Mouse (Mus musculus) cerebellum, postnatal 10 days (tissue): ENCODE data around the gene Vmn1r60.
"Not testable (repeated sequence)": the region's sequence is repeated elsewhere in the genome, so short reads cannot be mapped to it uniquely, and the experiment has no call there.

Experiments
- DNase-seq, 2 experiments: peaks; one replicate each; pipeline ENCODE4 v3.0.0; 2021; ENCODE audit warnings: mixed read lengths in 2 of 2

The Vmn1r60 gene

DNA sequence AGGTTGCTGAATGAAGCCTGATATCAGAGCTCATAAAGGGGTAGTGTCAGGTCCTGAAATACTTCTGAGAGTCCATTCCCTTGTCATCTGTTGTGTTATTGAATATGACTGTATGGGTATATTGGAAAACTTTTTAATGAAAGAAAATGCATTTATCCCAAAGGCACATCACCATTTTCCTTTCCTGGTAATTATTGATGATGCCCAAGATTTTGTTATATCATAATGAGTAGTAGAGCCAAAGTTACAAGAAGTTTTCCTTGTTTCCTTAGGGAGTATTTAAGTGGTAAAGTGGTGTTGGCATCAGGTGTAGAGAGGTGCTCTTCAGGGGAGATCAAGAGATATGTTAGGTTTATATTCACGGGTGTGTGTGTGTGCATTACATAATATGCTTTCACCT, at the start of gene Vmn1r60:
Gene Vmn1r60, minus strand, starts transcription at position 101 of the 400 bp plus-strand sequence.
- DNase-seq: not testable (repeated sequence)

DNA sequence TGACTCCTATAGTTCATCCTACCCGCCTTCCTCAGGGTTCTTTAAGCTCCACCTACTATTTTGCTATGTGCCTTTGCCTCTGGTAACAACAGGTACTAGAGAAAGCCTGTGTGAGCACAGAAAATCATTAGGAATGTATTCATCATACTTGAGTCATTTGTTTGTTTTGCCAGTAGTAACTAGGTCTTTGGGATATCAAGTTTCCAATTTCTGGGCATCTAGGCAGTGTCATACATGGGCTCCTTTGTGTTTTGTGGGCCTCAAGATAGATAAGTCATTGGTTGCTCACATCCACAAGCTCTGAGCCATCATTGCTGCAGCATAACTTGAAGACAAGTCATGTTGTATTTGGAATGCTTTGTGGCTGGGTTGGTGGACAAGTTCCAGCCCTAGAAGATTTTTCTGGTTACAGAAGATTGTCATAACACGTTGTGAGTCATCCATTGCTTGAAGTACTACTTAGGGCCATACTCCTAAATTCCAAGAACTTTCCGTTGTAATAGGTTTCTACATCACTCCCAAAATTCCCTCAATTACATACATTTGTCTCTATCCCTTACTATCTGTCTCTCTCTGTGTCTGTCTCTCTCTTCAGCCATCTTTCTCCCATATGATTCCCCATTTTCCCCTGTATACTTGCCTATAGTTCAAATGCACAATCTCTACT, 6.2 kb downstream of the Vmn1r60 start:
- not testable (repeated sequence) for DNase-seq

DNA sequence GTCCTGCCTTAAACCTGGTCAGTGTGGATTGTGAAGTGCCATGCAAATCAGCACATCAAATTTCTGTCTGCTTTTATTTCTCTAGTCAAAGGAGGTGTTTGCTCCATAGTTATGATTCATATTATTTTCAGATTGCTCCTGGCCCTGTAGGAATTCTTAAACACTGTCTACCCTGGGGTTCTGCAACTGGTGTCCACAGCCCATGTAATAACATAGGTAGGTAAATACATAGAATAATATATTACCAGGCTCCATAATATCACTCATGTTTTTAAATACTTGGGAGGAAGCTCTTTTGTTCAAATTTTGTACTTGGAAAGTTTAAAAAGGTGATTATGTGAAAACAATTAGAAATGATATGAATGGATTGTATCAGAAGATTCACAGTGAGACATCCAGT, 53.3 kb downstream of the Vmn1r60 start, which contains the start of gene Vmn2r28:
Gene Vmn2r28, minus strand, starts transcription at position 101 of the 400 bp plus-strand sequence.
- DNase-seq: not testable (repeated sequence)
